Mouse (Mus musculus): ENCODE measurements around the gene Nampt.
A peak's percentile ranks its signal among the peaks of the same experiment; 100 is the strongest.

Nampt gene

DNA sequence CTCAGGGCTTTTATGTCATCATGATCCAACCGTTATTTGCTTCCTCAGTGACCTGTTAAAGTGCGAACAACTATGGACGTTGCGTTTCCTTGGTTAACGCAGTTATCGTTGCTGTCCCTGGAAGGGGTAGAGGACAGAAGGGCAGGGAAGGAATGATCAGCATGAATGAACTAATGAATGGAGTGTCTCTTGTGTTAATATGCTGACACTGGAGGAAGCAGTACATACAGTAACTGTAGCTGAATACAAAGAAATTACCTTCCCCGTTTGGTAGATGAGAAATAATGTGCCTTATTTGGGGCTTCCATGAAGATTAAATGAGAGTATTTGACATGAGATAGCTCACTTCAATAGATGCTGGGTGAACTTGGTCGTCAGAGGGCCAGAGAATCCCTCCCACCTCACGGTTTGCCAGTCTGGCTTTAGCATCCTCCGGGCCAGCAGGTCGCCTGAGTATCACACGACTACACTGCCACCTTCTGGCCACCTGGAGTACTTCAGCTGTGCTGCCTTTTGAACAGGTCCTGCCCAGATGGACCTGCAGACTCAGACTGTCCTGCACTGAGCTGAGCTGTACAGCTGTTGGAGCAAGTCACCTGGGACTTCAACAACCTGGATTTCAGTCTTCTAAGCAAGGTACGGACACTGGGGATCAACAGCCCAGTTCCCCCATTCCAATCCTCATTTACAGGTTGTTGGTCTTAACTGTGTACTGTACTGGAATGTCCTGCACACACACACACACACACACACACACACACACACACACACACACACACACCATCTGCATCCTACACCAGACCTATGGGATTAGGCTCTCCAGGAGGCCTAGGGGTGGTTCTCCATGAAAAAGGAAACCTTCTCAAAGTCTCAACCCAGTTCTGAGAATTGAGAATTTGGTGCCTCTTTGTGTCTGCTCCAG is 78.1 kb downstream of the Nampt start:
- DNase-seq (ENCODE audit: low spot score), result peak; percentile 47

DNA sequence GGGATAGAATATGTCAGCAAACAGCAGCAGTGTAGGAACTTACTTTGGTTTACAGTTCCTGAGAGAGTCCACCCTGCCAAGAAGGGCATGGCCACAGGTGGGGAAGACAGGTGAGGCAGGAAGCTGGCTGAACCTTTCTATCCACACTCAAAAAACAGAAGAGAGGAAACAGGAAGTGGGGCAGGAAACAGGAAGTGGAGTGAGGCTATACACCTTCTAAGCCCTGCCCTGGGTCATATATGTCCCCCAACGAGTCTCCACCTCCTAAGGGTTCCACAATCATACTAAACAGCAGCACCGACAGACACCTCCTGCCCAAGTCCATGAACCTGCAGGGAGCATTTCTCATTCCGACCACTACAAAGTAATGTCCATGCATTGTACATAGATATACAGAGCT is 81.7 kb downstream of the Nampt start:
- no peak for DNase-seq (ENCODE audit: low spot score)
